Mouse (Mus musculus) heart, adult 2 months (tissue): ENCODE data around the gene Kcnb1.

Experiments used
- CTCF ChIP-seq: fragments of 200-600 bp; IDR thresholded peaks from 2 replicates; pipeline ENCODE4 v1.8.1; 2022; ENCODE audit warnings: antibody characterized with exemption, mild to moderate bottlenecking, moderate library complexity
- POLR2A ChIP-seq: fragments of 200-500 bp; IDR thresholded peaks from 2 replicates; pipeline ENCODE4 v1.6.1; 2011; ENCODE audit warnings: mild to moderate bottlenecking, low read depth, low read length, control low read depth; ENCODE audit not compliant: insufficient read depth

GRCm38 (mm10) chr2:167167515-167168212 lies 22.3 kb downstream of the Kcnb1 start:
- TF ChIP-seq CTCF (no peak), POLR2A (no peak)
